Mouse (Mus musculus) heart, postnatal 4 days (tissue): Measurements from ENCODE around the gene Sap18b. TPM values are rescaled to one million over a fixed set of nuclear protein-coding genes. Genes with fewer than 3 reads are reported as not detected.

Experiments
- total RNA-seq, 2 experiments: library from RNA; stranded (reverse); gene quantifications; 2 replicates each; pipeline ENCODE4 v1.2.3; 2021

Gene Sap18b
- total RNA-seq, 2 experiments from 2014 or later, result 92.4 to 102 TPM

Other genes starting within 250 kb of the Sap18b start
- gene Prss54, start 249.0 kb upstream of the Sap18b start, total RNA-seq, result not detected
- 1 to 10 TPM; 4.4 to 6.0 TPM for gene Gins3, start 191.9 kb upstream of the Sap18b start, total RNA-seq
- gene Ndrg4, start 148.4 kb upstream of the Sap18b start, total RNA-seq, result 100 to 1,000 TPM; 324 to 340 TPM
- gene Setd6, start 109.5 kb upstream of the Sap18b start, total RNA-seq, result 10 to 100 TPM; 13.9 to 14.7 TPM
- 100 to 1,000 TPM; 152 to 174 TPM for gene Cnot1, start 17.9 kb upstream of the Sap18b start, total RNA-seq
- 1 to 10 TPM; 7.5 to 7.9 TPM for gene Slc38a7, start 28.2 kb downstream of the Sap18b start, total RNA-seq
- 100 to 1,000 TPM; 481 to 500 TPM for gene Got2, start 63.2 kb downstream of the Sap18b start, total RNA-seq